Mouse (Mus musculus): ENCODE results near the gene S100a3.

DNA sequence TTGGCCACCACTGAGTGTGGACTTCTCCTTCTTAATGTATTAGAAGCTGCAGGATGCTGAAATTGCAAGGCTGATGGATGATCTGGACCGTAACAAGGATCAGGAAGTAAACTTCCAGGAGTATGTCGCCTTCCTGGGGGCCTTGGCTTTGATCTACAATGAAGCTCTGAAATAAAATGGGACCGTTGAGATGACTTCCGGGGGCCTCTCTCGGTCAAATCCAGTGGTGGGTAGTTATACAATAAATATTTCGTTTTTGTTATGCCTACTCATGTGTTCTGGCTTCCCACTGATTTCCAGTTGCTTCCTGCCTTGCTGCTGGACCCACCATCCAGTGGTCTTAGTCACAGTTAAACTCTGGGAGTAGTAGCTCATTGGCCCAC lies 53.8 kb downstream of the S100a3 start:
- TF ChIP-seq POLR2A (IDR thresholded peaks at IDR 0.05; ENCODE audit: low read depth, low read length), result no peak
- TF ChIP-seq CTCF (conservative IDR thresholded peaks at IDR 0.05; ENCODE audit: insufficient read depth, insufficient read length, low read depth, low read length), result no peak

Data from kidney, adult 2 months (tissue).